Mouse (Mus musculus) MEL (cell line): ENCODE data around the gene Cyb5b. TPM values are rescaled to one million over a fixed set of nuclear protein-coding genes. Genes with fewer than 3 reads are reported as not detected.

ENCODE experiments used
- DNase-seq: peaks from one replicate; pipeline ENCODE4 v3.0.0; 2011; ENCODE audit warnings: low read depth, low spot score
- H3K27ac ChIP-seq: 2 replicates; pipeline ENCODE4 v1.5.1; 2012; ENCODE audit warnings: low read depth, mild to moderate bottlenecking, control low read depth, low read length, moderate library complexity; ENCODE audit not compliant: control insufficient read depth
- H3K27me3 ChIP-seq, 2 experiments: fragments of 150-350 bp in 1 of 2; sonication (generic) in 1 of 2; 2 replicates each; pipeline ENCODE4 v1.6.1; 2012; ENCODE audit warnings: low read length in 2 of 2, mild to moderate bottlenecking in 2 of 2, improper control_type of control experiment in 1 of 2, moderate library complexity in 1 of 2; ENCODE audit not compliant: insufficient read depth in 2 of 2, control insufficient read depth in 1 of 2
- H3K36me3 ChIP-seq, 2 experiments: 2 replicates each; pipeline ENCODE4 v1.6.1; 2012 to 2014; ENCODE audit warnings: low read length in 2 of 2, improper control_type of control experiment in 1 of 2, inconsistent platforms in 1 of 2, mild to moderate bottlenecking in 1 of 2; ENCODE audit not compliant: insufficient read depth in 2 of 2, control insufficient read depth in 1 of 2
- H3K4me1 ChIP-seq, 2 experiments: fragments of 150-350 bp in 1 of 2; sonication (generic) in 1 of 2; 2 replicates each; pipeline ENCODE4 v1.6.1; 2012; ENCODE audit warnings: low read length in 2 of 2, improper control_type of control experiment in 1 of 2, mild to moderate bottlenecking in 1 of 2; ENCODE audit not compliant: insufficient read depth in 2 of 2, control insufficient read depth in 1 of 2
- H3K4me3 ChIP-seq, 2 experiments: fragments of 150-350 bp in 1 of 2; sonication (generic) in 1 of 2; 2 replicates each; pipeline ENCODE4 v1.5.1; 2012; ENCODE audit warnings: low read depth in 2 of 2, low read length in 2 of 2, mild to moderate bottlenecking in 2 of 2, moderate library complexity in 2 of 2, control low read depth in 1 of 2, improper control_type of control experiment in 1 of 2; ENCODE audit not compliant: control insufficient read depth in 1 of 2, insufficient read depth in 1 of 2
- H3K79me2 ChIP-seq: 2 replicates; pipeline ENCODE4 v1.6.1; 2012; ENCODE audit warnings: mild to moderate bottlenecking, low read length, moderate library complexity; ENCODE audit not compliant: control insufficient read depth, poor library complexity, insufficient read depth
- H3K9ac ChIP-seq: 2 replicates; pipeline ENCODE4 v1.6.1; 2012; ENCODE audit warnings: low read depth, mild to moderate bottlenecking, control low read depth, low read length, moderate library complexity; ENCODE audit not compliant: control insufficient read depth, poor library complexity, severe bottlenecking
- H3K9me3 ChIP-seq: fragments of 150-350 bp; sonication (generic); replicated peaks from 2 replicates; pipeline ENCODE4 v1.6.1; 2012; ENCODE audit warnings: mild to moderate bottlenecking, low read length, improper control_type of control experiment, moderate library complexity; ENCODE audit not compliant: insufficient read depth
- BHLHE40 ChIP-seq: IDR thresholded peaks from 2 replicates; pipeline ENCODE4 v1.6.1; 2012; ENCODE audit warnings: low read depth, mild to moderate bottlenecking, inconsistent platforms, low read length, improper control_type of control experiment, borderline replicate concordance
- CHD2 ChIP-seq: IDR thresholded peaks from 2 replicates; pipeline ENCODE4 v1.6.1; 2011; ENCODE audit warnings: low read length, improper control_type of control experiment
- EP300 ChIP-seq, 2 experiments: IDR thresholded peaks; 2 replicates each; pipeline ENCODE4 v1.6.1; 2011; ENCODE audit warnings: improper control_type of control experiment in 2 of 2, low read length in 2 of 2, low read depth in 1 of 2, mild to moderate bottlenecking in 1 of 2
- ETS1 ChIP-seq: IDR thresholded peaks from 2 replicates; pipeline ENCODE4 v1.6.1; 2012; ENCODE audit warnings: low read depth, mild to moderate bottlenecking, inconsistent platforms, low read length, improper control_type of control experiment, moderate library complexity
- GATA1 ChIP-seq: IDR thresholded peaks from 2 replicates; pipeline ENCODE4 v1.6.1; 2011; ENCODE audit warnings: low read depth, low read length, improper control_type of control experiment
- HCFC1 ChIP-seq: IDR thresholded peaks from 2 replicates; pipeline ENCODE4 v1.6.1; 2012; ENCODE audit warnings: low read depth, mild to moderate bottlenecking, inconsistent platforms, low read length, improper control_type of control experiment, moderate library complexity
- JUND ChIP-seq: IDR thresholded peaks from 2 replicates; pipeline ENCODE4 v1.6.1; 2011; ENCODE audit warnings: low read depth, mild to moderate bottlenecking, improper control_type of control experiment, low read length
- MAFK ChIP-seq: IDR thresholded peaks from 2 replicates; pipeline ENCODE4 v1.6.1; 2011; ENCODE audit warnings: low read depth, mild to moderate bottlenecking, low read length, improper control_type of control experiment, borderline replicate concordance
- MYB ChIP-seq: IDR thresholded peaks from 2 replicates; pipeline ENCODE4 v1.6.1; 2011; ENCODE audit warnings: mild to moderate bottlenecking, low read depth, low read length, improper control_type of control experiment
- NRF1 ChIP-seq: IDR thresholded peaks from 2 replicates; pipeline ENCODE4 v1.6.1; 2014; ENCODE audit warnings: low read depth, mild to moderate bottlenecking, inconsistent platforms, low read length, improper control_type of control experiment, moderate library complexity; ENCODE audit not compliant: poor library complexity, insufficient read depth, severe bottlenecking
- POLR2A ChIP-seq, 2 experiments: IDR thresholded peaks; 2 replicates each; pipeline ENCODE4 v1.6.1; 2011 to 2012; ENCODE audit warnings: low read length in 2 of 2, mild to moderate bottlenecking in 2 of 2, control low read depth in 1 of 2, improper control_type of control experiment in 1 of 2, low read depth in 1 of 2, moderate library complexity in 1 of 2; ENCODE audit not compliant: control insufficient read depth in 1 of 2, insufficient read depth in 1 of 2, poor library complexity in 1 of 2
- POLR2AphosphoS2 ChIP-seq: IDR thresholded peaks from 2 replicates; pipeline ENCODE4 v1.6.1; 2011; ENCODE audit warnings: low read length, improper control_type of control experiment
- POLR2AphosphoS5 ChIP-seq: IDR thresholded peaks from 2 replicates; pipeline ENCODE4 v1.6.1; 2012; ENCODE audit warnings: low read depth, borderline replicate concordance, mild to moderate bottlenecking, inconsistent platforms, low read length, moderate library complexity, mixed read lengths
- RCOR1 ChIP-seq: IDR thresholded peaks from 2 replicates; pipeline ENCODE4 v1.6.1; 2012; ENCODE audit warnings: low read depth, mild to moderate bottlenecking, inconsistent platforms, low read length, improper control_type of control experiment
- SIN3A ChIP-seq: IDR thresholded peaks from 2 replicates; pipeline ENCODE4 v1.6.1; 2012; ENCODE audit warnings: low read length, improper control_type of control experiment, inconsistent platforms
- TAL1 ChIP-seq: IDR thresholded peaks from 2 replicates; pipeline ENCODE4 v1.6.1; 2012; ENCODE audit warnings: mild to moderate bottlenecking, inconsistent platforms, low read length, moderate library complexity, mixed read lengths
- ZKSCAN1 ChIP-seq: IDR thresholded peaks from 2 replicates; pipeline ENCODE4 v1.6.1; 2012; ENCODE audit warnings: low read depth, mild to moderate bottlenecking, inconsistent platforms, low read length, improper control_type of control experiment, moderate library complexity
- polyA plus RNA-seq, 2 experiments: library from polyadenylated mRNA; stranded (reverse) in 1 of 2; unstranded in 1 of 2; fragments of >175 nt in 1 of 2; fragments of >200 nt in 1 of 2; gene quantifications; 2 replicates each; pipeline versions ENCODE4 v1.2.1 to v1.2.4; 2012; ENCODE audit warnings: low replicate concordance in 2 of 2, low read depth in 1 of 2; ENCODE audit not compliant: insufficient read length in 2 of 2, insufficient read depth in 1 of 2, missing spikeins in 1 of 2
- total RNA-seq: library from RNA; depleted of rRNA; stranded (reverse); fragments of 300-350 nt; gene quantifications from 2 replicates; pipeline ENCODE4 v1.2.3, GENCODE M21; 2012

Cyb5b gene
- total and polyA plus RNA-seq, 3 experiments: 67.9 to 79.1 (median 69.4) TPM

GRCm38 (mm10) chr8:107186659-107187390 is 36.4 kb downstream of the Cyb5b start:
- Histone ChIP-seq H3K9ac (no peak overlapping the region), H3K27ac (no peak overlapping the region), H3K27me3 (no peaks in the 10 kb centered on the region), H3K36me3 (peaks cover 0 to 15% of the 10 kb centered on the region in 2 experiments; a peak in 2 of 4 replicates), H3K4me1 (no peaks in the 10 kb centered on the region), H3K4me3 (no peak overlapping the region), H3K79me2 (no peaks in the 10 kb centered on the region)
- DNase-seq: no peak
- TF ChIP-seq RCOR1: no peak
- TF ChIP-seq POLR2A (IDR thresholded peaks at IDR 0.05; ENCODE audit: control insufficient read depth in 1 of 2, insufficient read depth in 1 of 2, low read depth in 1 of 2, low read length in 2 of 2, poor library complexity in 1 of 2): 0 out of 4 replicates have a peak, but pooled peaks of 1 of the 2 experiments have one; percentile 13
- TF ChIP-seq, all 39 proteins: peak for 1
- no peaks in the 10 kb centered on the region for H3K9me3 ChIP-seq

GRCm38 (mm10) chr8:107187631-107188030 is 37.2 kb downstream of the Cyb5b start:
- H3K79me2 ChIP-seq: no peaks in the 10 kb centered on the region
- H3K9ac ChIP-seq: no peak overlapping the region
- no peak for TF ChIP-seq EP300 (IDR thresholded peaks at IDR 0.05; ENCODE audit: low read depth in 1 of 2, low read length in 2 of 2)
- TF ChIP-seq GATA1: no peak
- TF ChIP-seq JUND: no peak
- no peak for TF ChIP-seq MAFK
- TF ChIP-seq BHLHE40: no peak
- no peak for TF ChIP-seq ETS1
- no peak for TF ChIP-seq POLR2AphosphoS5
- peak in 1 of 2 experiments; percentile 31; a peak in 1 of 4 replicates for TF ChIP-seq POLR2A (IDR thresholded peaks at IDR 0.05; ENCODE audit: control insufficient read depth in 1 of 2, insufficient read depth in 1 of 2, low read depth in 1 of 2, low read length in 2 of 2, poor library complexity in 1 of 2)
- no peaks in the 10 kb centered on the region for H3K4me1 ChIP-seq
- no peak for DNase-seq
- H3K9me3 ChIP-seq: no peaks in the 10 kb centered on the region
- no peak overlapping the region for H3K27ac ChIP-seq
- H3K4me3 ChIP-seq: no peak overlapping the region
- H3K27me3 ChIP-seq: no peaks in the 10 kb centered on the region
- peaks cover 0 to 13% of the 10 kb centered on the region in 2 experiments; a peak in 2 of 4 replicates for H3K36me3 ChIP-seq

GRCm38 (mm10) chr8:107192631-107193030 is 42.2 kb downstream of the Cyb5b start:
- no peaks in the 10 kb centered on the region; a peak in 1 of 4 replicates for H3K36me3 ChIP-seq
- no peaks in the 10 kb centered on the region for H3K27me3 ChIP-seq
- no peak overlapping the region for H3K27ac ChIP-seq
- no peaks in the 10 kb centered on the region for H3K9me3 ChIP-seq
- H3K4me1 ChIP-seq: peaks cover 0 to 4% of the 10 kb centered on the region in 2 experiments; a peak in 1 of 4 replicates
- no peak overlapping the region for H3K9ac ChIP-seq
- no peak for DNase-seq
- no peak overlapping the region for H3K4me3 ChIP-seq
- no peak for TF ChIP-seq NRF1
- no peak for TF ChIP-seq ETS1
- no peak for TF ChIP-seq SIN3A
- TF ChIP-seq HCFC1: no peak
- no peak for TF ChIP-seq MYB
- no peak for TF ChIP-seq TAL1
- no peak for TF ChIP-seq POLR2AphosphoS2
- no peak for TF ChIP-seq ZKSCAN1
- no peak for TF ChIP-seq CHD2
- H3K79me2 ChIP-seq: no peaks in the 10 kb centered on the region
